Mouse (Mus musculus) heart, embryonic 12.5 days (tissue): ENCODE results near the gene Gipc3. TPM values are rescaled to one million over a fixed set of nuclear protein-coding genes. Genes with fewer than 3 reads are reported as not detected.

Source experiments
- ATAC-seq: fragments of 200-750 bp; cut with Nextera tagmentation; 2 replicates; pipeline ENCODE4 v1.8.0; 2017; ENCODE audit warnings: moderate TSS enrichment, moderate library complexity; ENCODE audit not compliant: insufficient number of reproducible peaks, low FRiP score
- H3K27ac ChIP-seq: fragments of 300-500 bp; sonication (generic); 2 replicates; pipeline ENCODE4 v1.5.1; 2016; ENCODE audit warnings: mild to moderate bottlenecking, moderate library complexity; ENCODE audit not compliant: poor library complexity, severe bottlenecking
- H3K27me3 ChIP-seq: fragments of 300-500 bp; sonication (generic); replicated peaks from 2 replicates; pipeline ENCODE4 v1.6.1; 2016; ENCODE audit warnings: mild to moderate bottlenecking, moderate library complexity
- H3K36me3 ChIP-seq: fragments of 300-500 bp; sonication (generic); 2 replicates; pipeline ENCODE4 v1.6.1; 2016; ENCODE audit warnings: mild to moderate bottlenecking, moderate library complexity
- H3K4me1 ChIP-seq: fragments of 300-500 bp; sonication (generic); replicated peaks from 2 replicates; pipeline ENCODE4 v1.6.1; 2016; ENCODE audit warnings: mild to moderate bottlenecking
- H3K4me2 ChIP-seq: fragments of 300-500 bp; sonication (generic); 2 replicates; pipeline ENCODE4 v1.6.1; 2016; ENCODE audit warnings: mild to moderate bottlenecking, moderate library complexity
- H3K4me3 ChIP-seq: fragments of 300-500 bp; sonication (generic); 2 replicates; pipeline ENCODE4 v1.5.1; 2016; ENCODE audit warnings: mild to moderate bottlenecking
- H3K9ac ChIP-seq: fragments of 300-500 bp; sonication (generic); 2 replicates; pipeline ENCODE4 v1.6.1; 2016; ENCODE audit warnings: mild to moderate bottlenecking, moderate library complexity
- H3K9me3 ChIP-seq: fragments of 300-500 bp; sonication (generic); replicated peaks from 2 replicates; pipeline ENCODE4 v1.6.1; 2016; ENCODE audit warnings: mild to moderate bottlenecking, moderate library complexity
- WGBS: fragments of 180-500 bp; shearing (Covaris S2); methylation state at CpG from one replicate; pipeline ENCODE4 v1.1.7; 2016; 5-methylcytosine and 5-hydroxymethylcytosine counted together
- polyA plus RNA-seq: library from polyadenylated mRNA; unstranded; fragments of >200 nt; fragmentation: Nextera tagmentation; extraction: Ambion mirVana; gene quantifications from 2 replicates; pipeline ENCODE4 v1.2.1, GENCODE M21; 2016

The Gipc3 gene
- polyA plus RNA-seq, 1 experiment from 2014 or later, result not detected

DNA sequence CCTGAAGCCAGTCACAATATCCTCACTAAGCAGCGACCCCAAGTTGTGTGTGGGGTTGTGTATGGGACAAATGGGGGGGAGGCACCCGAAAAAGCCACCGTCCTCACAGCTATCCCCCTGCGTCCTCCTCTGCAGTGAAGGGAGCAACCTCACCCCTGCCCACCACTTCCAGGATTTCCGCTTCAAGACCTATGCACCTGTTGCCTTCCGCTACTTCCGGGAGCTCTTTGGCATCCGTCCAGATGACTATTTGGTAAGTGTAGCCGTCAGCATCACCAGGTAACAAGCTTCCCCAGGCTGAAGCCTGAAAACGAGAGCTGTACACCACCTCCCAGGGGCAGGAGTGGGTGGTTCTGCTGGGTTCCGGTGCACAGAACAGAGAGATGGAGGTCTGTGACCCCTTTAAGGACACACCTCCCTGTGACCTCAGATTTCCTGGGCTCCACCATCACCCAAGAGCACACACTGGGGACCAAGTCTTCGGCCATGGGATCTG, 36.8 kb downstream of the Gipc3 start:
- Histone ChIP-seq H3K4me1 (peaks cover 36% of the 10 kb centered on the region), H3K4me3 (no peak overlapping the region), H3K9ac (no peak overlapping the region), H3K9me3 (no peaks in the 10 kb centered on the region), H3K4me2 (no peak overlapping the region), H3K36me3 (peaks cover 60% of the 10 kb centered on the region), H3K27ac (no peak overlapping the region), H3K27me3 (no peaks in the 10 kb centered on the region)
- no peak for ATAC-seq
- 92% methylated on average over 12 of the region's 12 CpGs for WGBS

DNA sequence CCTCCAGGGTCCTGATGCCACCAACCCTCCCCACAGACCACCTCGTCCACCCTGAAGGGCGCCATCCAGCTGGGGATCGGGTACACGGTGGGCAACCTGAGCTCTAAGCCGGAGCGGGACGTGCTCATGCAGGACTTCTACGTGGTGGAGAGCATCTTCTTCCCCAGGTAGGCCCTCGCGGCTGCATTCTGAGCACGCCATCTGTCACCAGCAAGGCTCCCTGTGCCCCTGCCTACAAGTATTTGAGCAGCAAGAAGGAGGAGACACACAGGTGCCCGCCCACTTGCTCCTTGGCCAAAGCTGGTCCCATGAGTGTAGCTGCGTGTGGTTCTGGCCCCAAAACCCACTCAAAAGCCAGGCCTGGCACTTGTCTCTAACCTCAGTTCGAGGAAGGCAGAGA, 37.4 kb downstream of the Gipc3 start:
- Histone ChIP-seq H3K4me2 (no peak overlapping the region), H3K9me3 (no peaks in the 10 kb centered on the region), H3K27me3 (no peaks in the 10 kb centered on the region), H3K27ac (no peak overlapping the region), H3K9ac (no peak overlapping the region), H3K4me1 (peaks cover 42% of the 10 kb centered on the region), H3K36me3 (peaks cover 55% of the 10 kb centered on the region), H3K4me3 (no peak overlapping the region)
- ATAC-seq, result no peak
- 90% methylated on average over 14 of the region's 14 CpGs for WGBS

DNA sequence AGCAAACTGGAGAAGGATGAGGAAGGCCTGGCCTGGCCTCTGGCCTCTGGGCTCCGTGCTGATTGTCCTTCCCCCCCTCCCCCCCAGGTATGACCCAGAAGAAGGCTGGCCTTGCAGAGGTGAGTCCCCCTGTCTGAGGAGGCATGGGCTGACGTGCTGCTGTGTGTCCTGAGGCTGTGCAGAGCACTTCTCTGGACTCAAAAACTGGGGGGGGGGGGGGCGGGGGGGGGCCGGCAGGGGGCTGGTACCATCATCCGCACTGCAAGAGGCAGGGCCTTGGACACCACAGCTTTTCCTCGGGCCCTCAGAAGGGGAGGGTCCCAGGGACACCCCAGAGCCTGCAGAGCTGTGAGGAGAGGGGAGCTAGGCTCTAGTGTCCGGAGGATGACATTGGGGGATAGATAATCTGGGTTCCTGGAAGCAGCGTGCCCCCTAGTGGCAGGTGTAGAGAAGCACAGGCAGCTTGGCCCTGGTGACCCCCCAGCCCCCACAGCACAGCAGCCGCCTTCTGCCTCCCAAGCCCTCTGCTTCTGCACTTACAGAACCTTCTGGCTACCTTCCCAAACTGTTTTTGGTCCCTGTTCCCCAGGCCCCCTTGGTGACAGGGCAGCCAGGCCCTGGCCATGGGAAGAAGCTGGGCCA, 38.3 kb downstream of the Gipc3 start:
- H3K9me3 ChIP-seq, result no peaks in the 10 kb centered on the region
- 24% methylated on average over 8 of the region's 9 CpGs for WGBS
- 0 out of 2 replicates have a peak overlapping the region, but pooled peaks have one; percentile 24 for H3K9ac ChIP-seq
- no peak overlapping the region for H3K27ac ChIP-seq
- ATAC-seq, result no peak
- H3K36me3 ChIP-seq, result peaks cover 45% of the 10 kb centered on the region
- peaks cover 51% of the 10 kb centered on the region for H3K4me1 ChIP-seq
- peak overlapping the region; percentile 32; the same call in 1 of the 2 replicates for H3K4me2 ChIP-seq
- no peaks in the 10 kb centered on the region for H3K27me3 ChIP-seq
- no peak overlapping the region for H3K4me3 ChIP-seq

DNA sequence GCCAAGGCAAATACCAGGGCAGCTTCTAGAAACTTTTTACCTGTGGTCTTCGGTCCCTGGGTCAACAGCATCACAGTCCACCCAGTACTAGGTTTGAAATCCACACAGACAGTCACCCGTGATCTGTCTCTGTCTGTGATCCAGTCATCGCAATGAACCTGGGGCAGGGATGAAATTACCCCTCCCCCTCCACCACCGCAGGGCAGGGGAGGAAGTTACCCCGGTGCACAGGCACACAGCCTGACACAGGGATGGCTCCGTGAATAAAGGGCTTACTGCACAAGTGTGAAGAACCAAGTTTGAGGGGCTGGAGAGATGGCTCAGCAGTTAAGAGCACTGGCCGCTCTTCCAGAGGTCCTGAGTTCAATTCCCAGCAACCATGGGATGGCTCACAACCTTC, 39.3 kb downstream of the Gipc3 start:
- Histone ChIP-seq H3K9ac (0 out of 2 replicates have a peak overlapping the region, but pooled peaks have one; percentile 28), H3K4me1 (peaks cover 61% of the 10 kb centered on the region), H3K4me3 (no peak overlapping the region)

DNA sequence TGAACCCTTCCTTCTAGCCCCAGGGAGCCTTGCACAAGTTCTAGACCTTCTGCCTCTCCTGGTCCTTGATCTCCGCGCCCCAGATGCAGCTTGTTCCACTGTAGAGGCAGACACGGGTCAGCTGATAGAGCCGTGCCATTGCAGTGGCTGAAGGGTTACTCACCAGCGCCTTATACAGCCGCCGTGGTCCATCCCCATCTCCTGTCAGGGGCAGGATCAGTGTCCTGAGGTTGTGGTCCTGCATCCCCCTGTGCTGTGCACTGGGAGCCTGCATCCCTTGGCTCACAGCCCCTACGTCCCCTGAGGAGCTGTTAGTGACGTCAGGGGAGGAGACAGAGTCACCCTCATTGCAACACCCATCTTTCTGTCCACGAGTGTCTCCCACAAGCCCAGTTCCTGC, 39.8 kb downstream of the Gipc3 start:
- Histone ChIP-seq H3K9ac (peak overlapping the region; percentile 53), H3K36me3 (peaks cover 30% of the 10 kb centered on the region), H3K27me3 (no peaks in the 10 kb centered on the region), H3K4me2 (peak overlapping the region; percentile 41), H3K4me3 (no peak overlapping the region), H3K4me1 (peaks cover 66% of the 10 kb centered on the region), H3K9me3 (no peaks in the 10 kb centered on the region), H3K27ac (peak overlapping the region; percentile 65)
- no peak; the same call in 1 of the 2 replicates for ATAC-seq
- 49% methylated on average over 10 of the region's 10 CpGs for WGBS

More for the DNA sequence above, 39.3 kb downstream of the Gipc3 start:
- no peak for ATAC-seq
- WGBS, result 66% methylated on average over 7 of the region's 7 CpGs
- no peak overlapping the region for H3K27ac ChIP-seq
- peaks cover 36% of the 10 kb centered on the region for H3K36me3 ChIP-seq
- H3K4me2 ChIP-seq, result no peak overlapping the region
- H3K9me3 ChIP-seq, result no peaks in the 10 kb centered on the region
- H3K27me3 ChIP-seq, result no peaks in the 10 kb centered on the region

DNA sequence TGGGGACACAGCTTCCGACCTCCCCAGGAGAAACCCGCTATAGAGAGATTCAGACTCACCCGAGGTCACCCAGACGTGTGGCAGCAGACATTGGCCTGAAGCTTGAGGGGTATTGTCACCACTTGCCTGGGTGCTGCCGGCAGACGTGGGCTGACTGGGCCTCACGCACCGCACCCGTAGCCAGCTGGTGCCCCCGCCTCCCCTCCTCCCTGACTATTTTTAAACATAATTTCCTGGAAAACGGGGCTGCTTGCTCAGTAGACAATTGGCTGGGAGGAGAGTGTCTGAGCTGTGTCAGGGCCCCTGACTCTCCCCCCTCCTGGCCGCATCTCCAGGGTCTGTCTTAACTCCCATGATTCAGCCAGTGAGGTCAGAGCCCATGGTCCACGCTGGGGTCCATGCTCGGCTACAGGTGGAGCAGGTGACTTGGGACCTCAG, 40.3 kb downstream of the Gipc3 start:
- ATAC-seq, result peak; percentile 49
- WGBS, result 19% methylated on average over 14 of the region's 14 CpGs
- H3K4me2 ChIP-seq, result peak overlapping the region; percentile 41

DNA sequence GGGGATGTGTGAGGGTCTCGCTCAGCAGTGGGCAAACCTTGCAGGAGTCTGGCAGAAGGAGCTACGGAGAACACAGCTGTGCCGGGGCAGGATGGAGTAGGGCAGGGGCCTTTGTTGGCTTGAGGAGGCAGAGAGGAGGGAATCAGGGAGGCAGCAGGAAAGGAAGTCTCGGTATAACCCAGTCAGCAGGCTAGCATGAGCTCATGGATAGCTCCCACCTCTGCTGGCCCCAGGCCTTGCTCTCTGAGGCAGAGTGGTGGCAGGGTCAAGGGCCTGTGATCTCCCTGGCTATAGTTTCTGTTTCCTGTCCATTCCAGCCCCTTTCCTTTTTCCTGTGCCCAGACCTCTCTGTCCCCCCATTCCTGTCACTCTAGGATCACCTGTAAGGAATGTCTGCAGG, 40.8 kb downstream of the Gipc3 start:
- Histone ChIP-seq H3K27ac (peak overlapping the region; percentile 65), H3K36me3 (peaks cover 21% of the 10 kb centered on the region), H3K9me3 (no peaks in the 10 kb centered on the region), H3K4me3 (no peak overlapping the region), H3K9ac (peak overlapping the region; percentile 53), H3K27me3 (no peaks in the 10 kb centered on the region), H3K4me2 (peak overlapping the region; percentile 41), H3K4me1 (peaks cover 75% of the 10 kb centered on the region)
- 0 out of 2 replicates have a peak, but pooled peaks have one; percentile 22 for ATAC-seq
- WGBS, result 60% methylated on average over 4 of the region's 4 CpGs

More for the DNA sequence above, 40.3 kb downstream of the Gipc3 start:
- Histone ChIP-seq H3K4me3 (no peak overlapping the region), H3K27me3 (no peaks in the 10 kb centered on the region), H3K27ac (peak overlapping the region; percentile 65), H3K36me3 (peaks cover 26% of the 10 kb centered on the region), H3K9ac (peak overlapping the region; percentile 53), H3K4me1 (peaks cover 70% of the 10 kb centered on the region), H3K9me3 (no peaks in the 10 kb centered on the region)

DNA sequence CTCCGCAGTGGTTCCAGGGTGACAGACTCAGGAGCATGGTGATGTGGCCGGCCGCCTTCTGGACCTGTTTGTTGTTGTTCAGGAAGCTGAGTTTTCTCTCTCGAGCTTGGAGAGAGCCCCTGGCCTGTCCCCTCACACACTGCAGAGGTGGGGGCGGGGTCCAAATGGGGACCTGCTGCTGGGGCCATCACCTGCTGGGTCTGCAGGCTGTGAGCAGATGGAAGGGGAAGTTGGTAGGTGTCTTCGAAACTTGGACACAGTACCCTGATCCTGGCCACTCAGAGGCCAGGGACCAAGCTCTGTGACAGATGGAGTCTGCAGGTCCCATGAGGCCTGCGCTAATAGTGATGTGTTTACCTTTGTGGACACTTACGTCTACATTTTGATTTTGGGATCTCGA, 41.7 kb downstream of the Gipc3 start:
- Histone ChIP-seq H3K36me3 (peaks cover 11% of the 10 kb centered on the region), H3K4me2 (no peak overlapping the region), H3K9ac (peak overlapping the region; percentile 37; the same call in 1 of the 2 replicates), H3K27me3 (no peaks in the 10 kb centered on the region), H3K9me3 (no peaks in the 10 kb centered on the region), H3K4me1 (peaks cover 77% of the 10 kb centered on the region), H3K4me3 (no peak overlapping the region), H3K27ac (no peak overlapping the region)
- ATAC-seq, result no peak
- 81% methylated on average over 9 of the region's 9 CpGs for WGBS

DNA sequence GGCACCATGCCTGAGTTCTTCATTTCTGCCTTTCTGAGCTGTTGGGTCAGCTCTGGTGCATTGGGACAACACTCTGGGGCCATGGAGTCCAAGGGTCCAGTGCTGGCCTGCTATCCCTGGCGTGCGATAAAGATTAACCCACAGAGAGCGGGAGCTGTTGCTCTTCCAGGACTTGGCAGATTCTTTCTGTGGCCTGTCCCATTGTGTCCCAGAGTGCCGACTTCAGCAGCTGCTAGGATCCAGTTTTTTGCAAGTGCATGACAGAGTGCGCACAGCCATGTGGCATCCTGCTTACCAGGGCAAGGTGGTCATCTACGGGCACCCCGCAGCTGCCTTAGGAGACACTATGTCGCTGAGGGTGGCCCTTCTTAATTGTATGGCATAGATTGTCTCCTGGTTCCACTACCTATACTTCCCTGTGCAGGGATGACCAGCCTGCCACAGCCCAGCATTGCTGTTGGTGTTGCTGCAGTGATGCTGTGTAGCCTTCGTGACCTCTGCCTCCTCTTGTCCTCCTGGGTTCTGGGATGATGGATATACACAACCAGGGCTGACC, 42.6 kb downstream of the Gipc3 start:
- no peaks in the 10 kb centered on the region for H3K9me3 ChIP-seq
- H3K9ac ChIP-seq, result peak overlapping the region; percentile 37
- H3K36me3 ChIP-seq, result 0 out of 2 replicates have a peak, but pooled peaks cover 2% of the 10 kb centered on the region
- H3K4me3 ChIP-seq, result no peak overlapping the region
- H3K4me1 ChIP-seq, result peaks cover 84% of the 10 kb centered on the region
- 77% methylated on average over 9 of the region's 9 CpGs for WGBS
- peak overlapping the region; percentile 11; the same call in 1 of the 2 replicates for H3K27ac ChIP-seq
- no peaks in the 10 kb centered on the region for H3K27me3 ChIP-seq
- no peak overlapping the region for H3K4me2 ChIP-seq
- no peak for ATAC-seq

DNA sequence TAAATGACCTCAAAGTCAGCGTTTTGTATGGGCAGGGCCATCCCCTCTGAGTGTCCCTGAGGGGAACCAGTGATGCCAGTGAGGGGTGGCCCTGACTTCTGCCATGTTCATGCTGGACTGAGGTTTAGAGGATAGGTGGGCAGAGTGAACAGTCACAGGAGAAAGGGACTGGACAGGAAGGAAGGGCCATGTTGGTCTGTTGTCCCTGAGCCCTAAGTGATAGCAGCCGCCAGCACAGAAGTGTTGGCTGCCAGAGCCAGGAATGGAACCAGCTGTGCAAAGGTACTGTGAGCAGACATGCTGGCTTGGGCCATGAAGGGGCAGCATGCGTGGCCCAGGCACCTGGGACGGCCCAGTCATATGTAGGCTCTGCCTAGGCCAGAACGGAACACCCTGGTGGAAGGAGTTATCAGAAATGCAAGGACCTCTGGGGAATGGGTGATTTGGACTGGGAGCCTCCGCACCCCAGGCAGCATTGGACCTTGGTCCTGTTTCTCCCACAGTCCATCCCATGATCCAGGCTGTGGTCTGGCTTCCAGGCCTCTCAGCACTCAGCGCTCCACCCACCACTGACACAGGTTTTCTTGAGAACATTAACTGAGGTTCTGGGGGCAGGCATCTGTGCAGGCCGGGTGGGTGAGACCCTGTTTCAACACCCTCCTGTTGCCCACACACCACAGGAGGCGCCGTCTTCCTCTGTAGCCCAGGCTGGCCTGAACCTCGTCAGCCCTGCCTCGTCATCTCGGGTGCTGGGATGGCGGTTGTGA, 43.3 kb downstream of the Gipc3 start:
- H3K9me3 ChIP-seq, result no peaks in the 10 kb centered on the region
- no peaks in the 10 kb centered on the region for H3K27me3 ChIP-seq
- H3K27ac ChIP-seq, result peak overlapping the region; percentile 44; the same call in 1 of the 2 replicates
- peak overlapping the region; percentile 43 for H3K9ac ChIP-seq
- peaks cover 86% of the 10 kb centered on the region for H3K4me1 ChIP-seq
- no peak for ATAC-seq
- no peak overlapping the region for H3K4me2 ChIP-seq
- H3K4me3 ChIP-seq, result no peak overlapping the region
- H3K36me3 ChIP-seq, result no peaks in the 10 kb centered on the region
- WGBS, result 79% methylated on average over 14 of the region's 14 CpGs
